Mouse (Mus musculus): ENCODE data around the gene Gpr55. TPM values are rescaled to one million over a fixed set of nuclear protein-coding genes. Genes with fewer than 3 reads are reported as not detected.
"Not testable (repeated sequence)": the region's sequence is repeated elsewhere in the genome, so short reads cannot be mapped to it uniquely, and the experiment has no call there.

The Gpr55 gene
- total RNA-seq (2021), result under 1 TPM in 1 of 2 experiments, not detected in 1; 0.10 TPM
- long read RNA-seq, experiment 1, result 0 reads
- long read RNA-seq, experiment 2, result 0 reads

DNA sequence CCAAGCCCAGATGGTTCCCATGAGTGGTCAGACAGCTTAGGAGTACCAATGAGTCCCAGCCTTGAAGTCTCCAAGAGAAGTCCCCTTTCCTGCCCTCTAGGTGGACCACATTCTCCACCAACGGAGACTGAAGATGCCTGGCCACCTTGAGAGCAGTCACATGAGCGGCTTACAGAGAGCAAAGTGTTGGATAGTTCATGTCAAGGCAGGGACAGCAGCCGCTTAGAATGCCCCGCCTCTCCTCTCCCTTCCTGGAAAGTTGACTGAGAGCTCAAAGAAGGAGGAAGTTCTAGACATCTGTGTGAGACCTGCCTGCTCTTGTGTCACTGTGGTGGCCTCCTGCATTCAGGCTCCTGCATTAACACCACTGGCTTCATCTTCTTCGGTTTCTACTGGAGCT, at the start of gene Gpr55:
Gpr55 (minus strand) TSS at position 135 of the 400 bp plus-strand sequence.
- no peak for DNase-seq

- DNase-seq, result peak; percentile 82 to 91
These were observed 47.0 kb upstream of the Gpr55 start for GRCm38 (mm10) chr1:86007778-86008177.

DNA sequence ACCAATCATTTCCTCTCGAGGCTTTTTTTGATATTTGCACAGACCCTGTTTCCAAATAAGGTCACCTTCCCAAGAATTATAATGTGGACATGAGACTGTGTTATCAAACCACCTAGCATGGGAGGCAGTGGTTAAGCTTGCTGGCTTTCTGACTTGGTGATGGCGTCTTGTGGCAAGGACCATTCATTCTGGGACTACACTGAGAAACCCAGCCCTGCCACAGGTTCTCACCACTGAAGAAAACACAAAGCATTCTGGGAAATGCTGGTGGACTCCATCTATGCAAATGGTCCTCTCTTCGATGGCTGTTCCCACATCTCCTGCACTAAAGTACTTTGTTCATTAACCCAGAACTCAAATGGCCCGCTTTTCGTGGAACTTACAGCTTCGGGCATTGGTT, 45.2 kb upstream of the Gpr55 start:
- DNase-seq, result no peak

- no peak for DNase-seq
These were observed 44.7 kb upstream of the Gpr55 start for GRCm38 (mm10) chr1:86005540-86005939.

DNA sequence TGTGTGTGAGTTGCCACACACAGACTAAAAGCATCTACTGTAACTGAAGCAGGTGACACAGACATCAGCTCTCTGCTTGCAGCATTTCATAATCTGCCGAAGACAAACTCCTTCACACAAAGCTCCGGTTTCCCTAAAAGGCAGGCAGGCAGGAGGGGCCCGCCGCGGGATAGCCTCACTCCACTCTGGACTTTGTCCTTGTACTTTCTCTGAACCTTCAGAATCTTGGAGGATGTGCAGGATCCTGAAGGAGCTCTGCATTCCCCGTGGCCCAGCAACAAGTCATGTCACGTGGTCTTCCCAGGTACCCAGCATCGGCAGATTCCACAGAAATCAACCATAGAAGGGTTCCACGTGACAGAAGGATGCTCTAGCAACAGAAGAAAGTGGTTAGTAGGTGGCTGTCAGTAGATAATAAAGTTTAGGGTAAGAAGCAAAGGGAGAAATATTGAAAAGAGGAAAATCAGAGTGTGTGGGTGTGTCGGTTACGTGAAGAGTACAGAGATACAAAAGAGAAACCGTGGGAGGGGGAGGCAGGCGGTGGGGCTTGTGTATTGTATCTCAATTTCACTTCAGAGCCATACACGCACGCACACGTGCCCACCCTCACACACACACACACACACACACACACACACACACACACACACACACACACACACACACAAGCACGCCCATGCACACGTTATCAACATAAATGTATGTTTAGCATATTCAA, 39.2 kb upstream of the Gpr55 start:
- DNase-seq, result no peak

DNA sequence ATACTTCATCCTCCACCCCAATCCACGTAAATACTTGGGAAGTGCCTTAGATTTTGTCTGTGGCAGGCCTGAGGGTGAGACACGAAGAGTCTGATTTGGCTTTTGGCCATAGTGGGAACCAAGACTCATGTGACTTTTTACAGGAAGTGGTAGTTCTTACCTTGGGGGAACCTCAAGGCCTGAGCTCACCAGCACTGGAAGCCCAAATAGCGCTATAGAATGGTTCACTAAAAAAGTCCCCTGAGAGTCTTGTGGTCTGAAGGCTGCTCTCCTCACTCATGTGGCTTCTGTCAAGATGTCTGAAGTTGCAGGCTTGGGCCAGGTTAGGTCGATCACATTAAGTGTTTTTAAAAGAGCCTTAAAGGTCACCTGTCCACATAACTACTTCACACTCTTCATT, 37.2 kb upstream of the Gpr55 start:
- DNase-seq, result no peak

DNA sequence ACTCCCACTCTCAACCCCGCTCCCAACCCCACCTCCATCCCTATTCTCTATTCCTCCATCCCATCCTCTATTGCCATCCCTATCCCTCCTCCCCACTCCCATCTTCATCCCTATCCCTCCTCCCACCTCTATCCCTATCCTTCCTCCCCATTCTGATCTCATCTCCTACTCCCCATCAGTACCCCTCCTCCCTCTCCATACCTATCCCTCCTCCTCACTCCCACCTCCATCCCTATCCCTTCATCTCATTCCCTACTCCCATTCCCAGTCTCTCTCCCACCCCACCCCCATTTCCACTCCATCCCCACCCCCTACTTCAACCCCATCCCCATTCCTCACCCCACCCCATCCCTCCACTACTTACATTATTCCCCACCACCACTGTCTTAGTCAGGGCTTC, 36.4 kb upstream of the Gpr55 start:
- no peak for DNase-seq

- DNase-seq, result no peak
These were observed 32.7 kb upstream of the Gpr55 start for GRCm38 (mm10) chr1:85993541-85993940.

- DNase-seq, result no peak
These were observed 31.4 kb upstream of the Gpr55 start for GRCm38 (mm10) chr1:85992175-85992574.

GRCm38 (mm10) chr1:85988882-85989281, 28.1 kb upstream of the Gpr55 start:
- DNase-seq, result not testable (repeated sequence)

- DNase-seq, result no peak
These were observed 27.5 kb upstream of the Gpr55 start for GRCm38 (mm10) chr1:85988351-85988750.

DNA sequence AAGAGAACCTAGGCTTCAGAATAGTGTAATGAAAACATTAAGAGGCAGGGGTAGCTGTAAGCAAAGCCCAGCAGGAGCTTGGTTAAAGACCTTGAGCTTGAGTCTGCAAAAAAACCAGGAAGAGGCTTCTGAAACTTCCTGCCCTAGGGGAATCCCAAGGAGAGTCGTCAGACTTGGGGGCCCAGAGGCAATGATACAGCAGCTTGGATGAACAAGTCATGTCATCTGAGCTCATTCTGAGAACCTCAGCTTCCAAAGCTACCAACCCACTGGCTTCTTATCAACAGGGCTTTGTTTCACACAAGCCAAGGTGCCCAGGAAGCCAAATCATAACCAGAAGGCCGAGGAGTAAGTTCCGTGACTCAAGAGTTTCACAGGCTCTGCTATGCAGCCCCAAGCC, 25.0 kb upstream of the Gpr55 start:
- DNase-seq, result no peak

GRCm38 (mm10) chr1:85981738-85982357, 21.0 kb upstream of the Gpr55 start:
- peak; percentile 21 to 23 for DNase-seq

- no peak for DNase-seq
These were observed 16.9 kb upstream of the Gpr55 start for GRCm38 (mm10) chr1:85977709-85978108.

DNA sequence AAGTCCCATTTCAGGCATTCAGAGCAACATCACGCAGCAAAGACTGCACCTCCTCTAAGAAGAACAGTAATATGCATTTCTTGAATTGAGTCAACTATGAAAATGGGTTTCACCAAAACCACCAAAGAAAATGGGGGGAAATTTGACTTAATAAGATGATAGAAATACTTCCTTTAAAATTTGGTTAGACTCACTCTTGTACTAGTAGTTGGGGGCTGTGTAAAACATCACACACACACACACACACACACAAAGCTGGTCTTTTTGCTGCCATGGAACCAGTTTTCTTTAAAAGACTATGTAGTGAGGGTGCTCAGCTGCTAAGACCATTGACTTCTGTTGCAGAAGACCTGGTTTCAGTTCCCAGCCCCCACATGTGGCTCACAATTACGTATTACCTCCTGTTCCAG, 12.7 kb upstream of the Gpr55 start:
- no peak for DNase-seq

- no peak for DNase-seq
These were observed 11.5 kb upstream of the Gpr55 start for GRCm38 (mm10) chr1:85972341-85972740.

DNA sequence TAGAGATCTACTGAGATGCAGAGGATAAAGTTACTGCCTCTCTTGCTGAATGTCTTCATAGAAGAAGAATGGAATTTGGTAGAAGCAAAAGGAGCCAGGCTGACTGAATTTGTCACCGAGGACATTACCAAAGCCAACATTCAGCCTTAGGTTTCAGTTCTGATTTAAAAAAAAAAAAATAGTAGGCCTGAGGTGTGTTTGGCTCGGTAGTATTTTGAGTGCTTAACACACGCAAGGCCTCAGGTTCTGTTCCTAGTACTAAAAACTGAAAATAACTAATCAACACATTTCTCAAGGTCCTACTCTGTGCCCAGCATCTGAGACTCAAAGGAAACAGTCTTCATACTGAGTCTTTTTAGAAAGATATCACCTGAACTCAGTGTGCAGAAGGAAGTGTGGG, 10.3 kb upstream of the Gpr55 start:
- no peak for DNase-seq

DNA sequence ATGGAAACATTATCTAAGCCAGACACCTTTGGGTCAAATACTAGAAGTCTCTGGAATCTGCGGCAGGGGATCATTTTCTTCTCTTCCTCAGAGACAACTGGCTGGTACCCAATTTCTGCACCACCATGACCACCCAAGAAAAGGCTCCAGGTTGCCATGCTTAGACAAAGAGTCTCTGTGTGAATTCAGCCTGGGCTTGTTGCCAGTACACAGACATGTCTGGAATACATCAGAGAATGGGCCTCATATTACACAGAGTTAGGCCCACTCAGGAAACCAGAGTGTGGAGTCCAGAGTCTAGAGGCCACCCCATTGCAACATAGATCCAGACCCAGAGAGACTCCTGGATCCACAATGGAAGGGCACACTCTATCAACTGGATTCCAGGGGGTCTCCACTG, 8.7 kb upstream of the Gpr55 start:
- no peak for DNase-seq

- no peak for DNase-seq
These were observed 8.3 kb upstream of the Gpr55 start for GRCm38 (mm10) chr1:85969081-85969480.

DNA sequence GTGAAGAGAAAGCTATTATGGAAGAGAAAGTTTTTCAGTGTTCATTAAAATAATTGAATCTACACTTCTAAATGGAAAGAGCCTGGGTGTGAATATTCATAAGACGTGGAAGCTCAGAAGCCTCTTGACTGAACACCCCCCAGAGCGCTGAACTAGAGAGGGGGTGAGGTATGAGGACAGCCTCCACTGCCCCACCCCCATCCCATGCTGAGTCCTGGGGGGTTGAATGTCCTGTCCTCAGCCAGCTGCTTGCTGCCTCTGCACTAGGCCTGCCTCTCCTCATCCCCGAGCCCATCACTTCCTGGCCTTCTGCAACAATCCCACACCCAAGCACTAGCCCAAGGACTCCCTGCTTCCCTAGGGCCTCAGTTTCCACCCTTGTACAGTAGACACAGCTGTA, 5.0 kb upstream of the Gpr55 start:
- no peak for DNase-seq

GRCm38 (mm10) chr1:85962081-85962480, 1.3 kb upstream of the Gpr55 start:
- DNase-seq, result no peak

DNA sequence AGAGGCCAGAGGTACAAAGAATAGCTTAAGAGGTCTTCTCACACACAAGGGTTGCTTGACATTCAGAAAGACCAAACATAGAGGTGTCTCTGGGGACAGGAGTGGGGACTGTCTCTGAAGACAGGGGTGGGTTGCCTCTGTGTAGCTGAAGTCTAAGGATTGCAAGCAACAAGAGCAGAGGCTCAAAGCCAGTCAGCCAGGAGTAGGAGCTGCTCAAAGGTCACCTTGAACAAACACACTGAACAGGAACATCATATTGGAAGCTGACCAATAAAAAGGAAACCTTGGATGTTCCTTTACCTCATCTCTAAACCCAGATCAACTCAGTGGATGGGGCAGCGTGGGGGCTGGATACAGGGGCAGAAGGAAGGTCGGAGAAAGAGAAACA, 924 bp downstream of the Gpr55 start:
- DNase-seq, result no peak

GRCm38 (mm10) chr1:85959129-85959888, 1.5 kb downstream of the Gpr55 start:
- no peak for DNase-seq

All from heart, adult 18-20 months (tissue).